Mouse (Mus musculus) gastrocnemius, postnatal 36 days (tissue): Measurements from ENCODE around the gene Uck2. TPM values are rescaled to one million over a fixed set of nuclear protein-coding genes. Genes with fewer than 3 reads are reported as not detected.

Source experiments
- DNase-seq, 2 experiments: peaks; one replicate each; pipeline ENCODE4 v3.0.0; 2022
- intact Hi-C: fragments of 180-260 bp; cut with DNase I; formaldehyde crosslinking; loops from one replicate; pipeline ENCODE4 v1.15.1; 2025
- microRNA-seq, 2 experiments: library from miRNA; unstranded; fragments of <30 nt; microRNA quantifications; one replicate each; pipeline ENCODE4 v1.2.0; 2021
- total RNA-seq, 2 experiments: library from RNA; stranded (reverse); gene quantifications; 2 replicates each; pipeline ENCODE4 v1.2.3; 2021

Gene Uck2
- total RNA-seq, 2 experiments from 2014 or later: 17.6 to 18.9 TPM

- intact Hi-C loops: no loop called here
- DNase-seq: no peak
Observed at GRCm38 (mm10) chr1:167222382-167223010, 62.6 kb downstream of the Uck2 start.

DNA sequence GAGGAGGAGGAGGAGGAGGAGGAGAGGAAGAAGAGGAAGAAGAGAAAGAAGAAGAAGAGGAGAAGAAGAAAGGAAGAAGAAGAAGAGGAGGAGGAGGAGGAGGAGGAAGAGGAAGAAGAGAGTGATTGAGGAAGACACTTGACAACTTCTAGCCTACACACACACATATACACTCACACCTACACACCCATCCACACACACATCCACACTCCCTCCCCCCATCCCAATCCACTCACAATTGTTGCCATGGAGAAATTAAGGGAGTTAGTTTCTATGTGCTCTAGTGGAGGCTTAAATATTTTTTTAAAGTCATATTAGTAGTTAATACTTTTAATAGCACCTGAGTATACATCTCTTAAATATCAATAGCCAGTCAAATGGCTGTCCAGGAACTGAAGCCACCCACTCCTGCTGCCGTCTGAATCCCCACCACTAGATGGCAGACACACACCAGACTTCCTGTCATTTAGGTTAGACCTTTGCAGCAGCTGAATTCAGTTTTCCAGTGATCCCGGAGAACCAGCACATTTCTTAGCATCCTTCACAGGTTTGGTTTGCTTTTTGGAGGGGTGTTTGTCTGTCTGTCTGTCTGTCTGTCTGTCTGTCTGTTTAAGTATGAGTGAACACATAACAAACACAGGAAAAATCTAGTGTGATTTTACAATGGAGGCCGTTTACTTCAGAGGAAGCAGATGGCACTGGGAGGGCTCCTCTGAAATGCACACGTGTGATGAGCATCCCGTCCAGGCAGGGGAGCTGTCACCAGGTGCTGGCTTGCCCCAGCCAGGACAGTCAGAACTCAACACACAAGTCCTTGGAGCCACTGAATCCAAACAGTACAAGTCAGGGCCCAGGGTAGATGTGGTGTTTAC is 64.6 kb downstream of the Uck2 start:
- peak; percentile 72 to 74 for DNase-seq
- intact Hi-C loops: no loop called here

DNA sequence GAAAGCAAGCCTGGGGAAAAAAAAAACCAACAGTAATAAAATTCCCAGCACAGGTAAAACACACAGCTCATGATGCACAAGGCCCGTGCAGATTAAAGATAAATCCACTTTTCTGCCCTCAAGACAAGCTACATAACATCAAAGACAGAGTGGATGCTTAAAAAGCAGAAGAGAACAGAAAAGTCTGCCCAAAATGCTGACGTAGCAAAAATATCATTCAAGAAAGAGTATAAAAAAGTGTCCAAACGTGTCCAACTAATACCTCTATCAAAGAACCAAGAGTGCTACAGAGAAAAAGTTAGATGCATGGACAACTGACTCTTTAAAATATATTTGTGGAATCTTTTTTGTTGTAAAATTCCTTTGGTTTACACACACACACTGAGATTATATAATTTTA is 69.7 kb downstream of the Uck2 start:
- DNase-seq: no peak
- intact Hi-C loops: no loop called here

GRCm38 (mm10) chr1:167212710-167213109 is 72.4 kb downstream of the Uck2 start:
- intact Hi-C loops: loop anchor here (2.0 to 5.0 kb wide), 2 partner anchors 430 to 475 kb away; no protein-coding TSS in a partner anchor
- DNase-seq: no peak

DNA sequence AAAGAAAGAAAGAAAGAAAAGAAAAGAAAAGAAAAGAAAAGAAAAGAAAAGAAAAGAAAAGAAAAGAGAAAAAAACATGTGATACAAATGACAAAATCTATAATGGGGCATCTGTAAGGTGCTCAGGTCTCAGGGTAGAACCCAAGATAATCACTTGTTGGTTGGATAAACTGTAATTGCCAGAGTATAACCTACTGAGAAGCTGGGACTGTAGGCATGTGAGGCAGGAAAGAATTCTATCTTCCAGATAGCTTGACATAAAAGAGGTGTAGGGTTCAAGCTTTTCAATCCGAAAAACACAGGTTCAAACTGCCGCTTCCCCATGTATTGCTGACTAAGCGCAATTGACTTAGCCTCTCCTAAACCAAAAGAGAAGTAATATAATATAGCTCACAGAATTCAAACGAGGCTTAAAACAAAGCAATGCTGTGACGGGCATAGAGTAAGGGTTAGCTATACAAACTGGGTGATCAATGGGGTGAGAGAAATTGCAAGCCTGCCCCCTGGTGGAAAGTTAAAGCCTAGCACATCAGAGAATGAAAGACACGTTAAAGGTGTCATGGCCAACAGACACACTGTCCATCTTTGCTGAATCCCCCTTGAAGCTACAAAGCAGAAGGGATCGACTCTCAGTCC is 73.0 kb downstream of the Uck2 start:
- peak in 1 of 2 experiments; percentile 24 for DNase-seq

GRCm38 (mm10) chr1:167208816-167209215 is 76.3 kb downstream of the Uck2 start:
- no peak for DNase-seq
- intact Hi-C loops: no loop called here

More for the DNA sequence above, 73.0 kb downstream of the Uck2 start:
- intact Hi-C loops: loop anchor here (2.0 to 5.0 kb wide), 2 partner anchors 429 to 475 kb away; no protein-coding TSS in a partner anchor

GRCm38 (mm10) chr1:167205177-167205750 is 79.9 kb downstream of the Uck2 start:
- DNase-seq: no peak

DNA sequence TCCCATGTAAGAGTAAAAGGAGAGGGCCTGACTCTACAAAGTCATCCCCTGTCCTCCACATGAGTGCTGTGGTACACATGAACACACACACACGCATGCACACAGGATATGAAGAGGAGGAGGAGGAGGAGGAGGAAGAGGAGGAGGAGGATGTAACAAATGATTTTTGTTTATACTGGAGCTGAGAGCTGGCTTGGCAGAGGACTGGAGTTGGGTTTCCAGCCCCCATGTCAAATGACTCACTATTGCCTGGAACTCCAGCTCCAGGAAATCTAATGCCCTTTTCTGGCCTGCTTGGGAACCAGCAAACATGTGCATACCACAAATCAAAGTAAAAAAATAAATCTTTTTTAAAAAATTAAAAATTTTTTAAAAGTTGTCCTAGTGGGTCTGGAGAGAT is 80.7 kb downstream of the Uck2 start:
- intact Hi-C loops: no loop called here
- DNase-seq: no peak

More at GRCm38 (mm10) chr1:167205177-167205750, 79.9 kb downstream of the Uck2 start:
- intact Hi-C loops: no loop called here

- intact Hi-C loops: no loop called here
- DNase-seq: no peak
Observed at GRCm38 (mm10) chr1:167194766-167195165, 90.4 kb downstream of the Uck2 start.

GRCm38 (mm10) chr1:167187791-167188190 is 97.3 kb downstream of the Uck2 start:
- DNase-seq: no peak
- intact Hi-C loops: no loop called here

GRCm38 (mm10) chr1:167181919-167182616 is 103.1 kb downstream of the Uck2 start:
- DNase-seq: no peak
- intact Hi-C loops: no loop called here

Small RNA genes within 50 kb of the gene (microRNA-seq; reads per million reads assigned to microRNA genes)
- gene Mir6347: 0 reads per million in 2 experiments

Other genes starting within 250 kb of the Uck2 start
- 10 to 100 TPM; 28.7 to 34.9 TPM for gene Tmco1, start 23.1 kb upstream of the Uck2 start, total RNA-seq
- gene Aldh9a1, start 64.7 kb upstream of the Uck2 start, total RNA-seq: 1 to 10 TPM; 2.6 to 4.5 TPM
- gene Mgst3, start 108.5 kb upstream of the Uck2 start, total RNA-seq: 100 to 1,000 TPM; 108 to 112 TPM
- 1 to 10 TPM; 4.7 to 4.9 TPM for gene Lrrc52, start 181.5 kb upstream of the Uck2 start, total RNA-seq